Mouse (Mus musculus): ENCODE measurements around the gene Abhd12b. TPM values are rescaled to one million over a fixed set of nuclear protein-coding genes. Genes with fewer than 3 reads are reported as not detected.
"Not testable (repeated sequence)": the region's sequence is repeated elsewhere in the genome, so short reads cannot be mapped to it uniquely, and the experiment has no call there.

The Abhd12b gene
- polyA plus RNA-seq, 1 experiment from 2014 or later: 0.18 TPM

DNA sequence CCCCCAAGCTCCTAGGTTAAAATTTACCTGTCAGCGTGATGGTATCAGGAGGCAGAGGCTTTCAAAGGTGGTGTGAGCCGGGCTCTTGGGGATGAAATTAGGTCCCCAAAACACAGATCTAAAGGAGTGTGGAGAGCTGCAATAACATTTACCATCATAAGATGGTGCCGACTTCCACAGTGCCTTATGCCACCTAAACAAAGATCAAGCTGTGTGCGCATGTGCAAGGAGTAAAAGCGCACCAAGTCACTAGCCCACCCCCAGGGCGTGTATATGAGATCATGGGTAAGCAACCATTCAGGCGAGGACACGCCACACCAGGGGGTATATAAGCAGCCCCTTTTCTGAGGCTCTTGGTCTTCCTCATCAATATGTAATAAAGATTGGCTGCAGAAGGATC lies 29.6 kb downstream of the Abhd12b start:
- H3K9ac ChIP-seq (ENCODE audit: low read depth, low read length); H3K4me2 ChIP-seq (ENCODE audit: low read length); H3K36me3 ChIP-seq (ENCODE audit: control insufficient read depth, insufficient read depth, low read length); H3K9me3 ChIP-seq (ENCODE audit: control insufficient read depth, low read length); H3K27me3 ChIP-seq (replicated peaks; ENCODE audit: control insufficient read depth, insufficient read depth, low read length); H3K27ac ChIP-seq (ENCODE audit: low read depth, low read length); H3K4me1 ChIP-seq (ENCODE audit: control insufficient read depth, insufficient read depth, low read depth, low read length): not testable (repeated sequence)
- ATAC-seq: 0 out of 2 replicates have a peak, but pooled peaks have one; percentile 37
- H3K4me3 ChIP-seq (ENCODE audit: low read length): peak overlapping the region; percentile 29
- WGBS: 94% methylated on average over 8 of the region's 8 CpGs

DNA sequence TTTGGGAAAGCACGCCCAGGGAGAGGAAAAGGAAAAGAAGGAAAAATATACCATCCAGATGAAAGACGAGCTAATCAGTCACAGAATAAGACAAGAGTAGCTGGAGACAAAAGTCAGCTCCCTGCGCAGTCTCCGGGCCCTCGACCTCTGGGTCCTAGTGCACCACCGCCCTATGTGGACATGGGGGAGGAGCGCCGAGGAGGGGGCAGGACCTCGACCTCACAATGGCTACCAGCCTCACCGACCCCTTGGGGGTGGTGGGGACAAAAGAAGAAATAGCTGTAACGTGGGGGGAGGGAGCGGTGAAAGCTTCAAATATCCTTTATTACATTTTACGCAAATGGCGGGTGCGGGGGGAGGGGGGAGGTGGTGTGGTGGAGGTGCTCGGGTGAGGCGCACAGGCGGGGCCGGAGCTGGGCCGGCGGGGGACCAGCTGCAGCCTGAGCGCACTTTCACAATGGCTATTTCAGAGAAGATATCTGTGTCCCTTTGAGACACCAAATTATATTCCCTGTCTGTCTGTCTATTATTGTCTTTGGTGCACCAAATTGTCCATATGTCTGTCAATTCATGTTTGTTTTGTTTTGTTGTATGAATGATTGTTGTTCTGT lies 30.3 kb downstream of the Abhd12b start:
- peak overlapping the region; percentile 29 for H3K4me3 ChIP-seq (ENCODE audit: low read length)
- peak overlapping the region; percentile 54 for H3K27ac ChIP-seq (ENCODE audit: low read depth, low read length)
- no peaks in the 10 kb centered on the region for H3K36me3 ChIP-seq (ENCODE audit: control insufficient read depth, insufficient read depth, low read length)
- peak; percentile 72; the same call in 1 of the 2 replicates for ATAC-seq
- no peaks in the 10 kb centered on the region for H3K27me3 ChIP-seq (replicated peaks; ENCODE audit: control insufficient read depth, insufficient read depth, low read length)
- no peaks in the 10 kb centered on the region for H3K4me1 ChIP-seq (ENCODE audit: control insufficient read depth, insufficient read depth, low read depth, low read length)
- 72% methylated on average over 22 of the region's 22 CpGs for WGBS
- H3K4me2 ChIP-seq (ENCODE audit: low read length): peak overlapping the region; percentile 19; the same call in 1 of the 2 replicates
- H3K9me3 ChIP-seq (ENCODE audit: control insufficient read depth, low read length): no peaks in the 10 kb centered on the region
- peak overlapping the region; percentile 18; the same call in 1 of the 2 replicates for H3K9ac ChIP-seq (ENCODE audit: low read depth, low read length)

DNA sequence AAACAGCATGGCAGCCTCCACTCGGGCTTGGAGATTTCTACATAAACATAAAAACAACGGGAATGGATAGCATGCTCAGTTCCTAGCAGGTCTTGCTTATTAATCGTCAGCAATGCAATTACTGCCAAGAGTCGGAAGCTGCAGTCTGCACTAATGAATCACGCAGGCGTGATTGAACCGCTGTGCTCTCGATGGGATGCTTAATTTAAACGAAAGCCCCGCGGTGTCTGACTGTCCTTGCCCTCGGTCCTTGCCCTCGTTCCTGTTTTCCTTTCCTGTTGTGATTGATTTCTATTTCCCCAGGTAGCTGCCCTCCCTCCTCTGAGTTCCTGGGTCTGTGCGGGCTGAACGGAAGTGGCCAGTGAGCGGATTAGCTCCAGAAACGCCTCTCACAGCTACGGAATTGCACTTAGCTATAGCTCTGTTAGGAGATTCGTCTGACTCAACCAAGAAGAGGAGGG lies 38.4 kb downstream of the Abhd12b start:
- H3K4me1 ChIP-seq (ENCODE audit: control insufficient read depth, insufficient read depth, low read depth, low read length): no peaks in the 10 kb centered on the region; the same call in none of the 2 replicates
- peak overlapping the region; percentile 55 for H3K9ac ChIP-seq (ENCODE audit: low read depth, low read length)
- H3K27ac ChIP-seq (ENCODE audit: low read depth, low read length): peak overlapping the region; percentile 60; the same call in 1 of the 2 replicates
- no peaks in the 10 kb centered on the region for H3K27me3 ChIP-seq (replicated peaks; ENCODE audit: control insufficient read depth, insufficient read depth, low read length)
- H3K9me3 ChIP-seq (ENCODE audit: control insufficient read depth, low read length): no peaks in the 10 kb centered on the region
- no peaks in the 10 kb centered on the region for H3K36me3 ChIP-seq (ENCODE audit: control insufficient read depth, insufficient read depth, low read length)
- peak overlapping the region; percentile 66 for H3K4me2 ChIP-seq (ENCODE audit: low read length)
- ATAC-seq: peak; percentile 88
- 13% methylated on average over 19 of the region's 19 CpGs for WGBS
- H3K4me3 ChIP-seq (ENCODE audit: low read length): peak overlapping the region; percentile 40

DNA sequence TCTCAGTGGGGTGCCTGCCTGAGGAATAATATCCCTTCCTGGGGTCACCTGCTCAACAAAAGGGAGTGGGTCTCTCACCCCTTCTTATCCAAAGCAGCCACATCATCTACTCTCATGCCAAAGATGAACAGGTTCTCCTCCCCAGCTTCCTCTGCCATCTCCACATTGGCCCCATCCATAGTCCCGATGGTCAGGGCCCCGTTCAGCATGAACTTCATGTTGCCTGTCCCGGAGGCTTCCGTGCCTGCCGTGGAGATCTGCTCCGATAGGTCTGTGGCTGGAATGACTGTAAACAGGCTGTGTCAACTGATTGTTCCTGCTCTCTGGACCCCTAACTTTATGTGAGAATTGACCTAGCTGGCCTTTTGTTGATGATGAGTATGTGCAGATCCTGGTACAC lies 41.5 kb downstream of the Abhd12b start:
- Histone ChIP-seq H3K9me3 (ENCODE audit: control insufficient read depth, low read length) (no peaks in the 10 kb centered on the region), H3K27ac (ENCODE audit: low read depth, low read length) (no peak overlapping the region), H3K27me3 (replicated peaks; ENCODE audit: control insufficient read depth, insufficient read depth, low read length) (no peaks in the 10 kb centered on the region), H3K4me3 (ENCODE audit: low read length) (no peak overlapping the region), H3K36me3 (ENCODE audit: control insufficient read depth, insufficient read depth, low read length) (no peaks in the 10 kb centered on the region), H3K9ac (ENCODE audit: low read depth, low read length) (no peak overlapping the region), H3K4me1 (ENCODE audit: control insufficient read depth, insufficient read depth, low read depth, low read length) (no peaks in the 10 kb centered on the region; the same call in none of the 2 replicates), H3K4me2 (ENCODE audit: low read length) (no peak overlapping the region)
- no peak for ATAC-seq
- WGBS: 96% methylated on average over 6 of the region's 6 CpGs

DNA sequence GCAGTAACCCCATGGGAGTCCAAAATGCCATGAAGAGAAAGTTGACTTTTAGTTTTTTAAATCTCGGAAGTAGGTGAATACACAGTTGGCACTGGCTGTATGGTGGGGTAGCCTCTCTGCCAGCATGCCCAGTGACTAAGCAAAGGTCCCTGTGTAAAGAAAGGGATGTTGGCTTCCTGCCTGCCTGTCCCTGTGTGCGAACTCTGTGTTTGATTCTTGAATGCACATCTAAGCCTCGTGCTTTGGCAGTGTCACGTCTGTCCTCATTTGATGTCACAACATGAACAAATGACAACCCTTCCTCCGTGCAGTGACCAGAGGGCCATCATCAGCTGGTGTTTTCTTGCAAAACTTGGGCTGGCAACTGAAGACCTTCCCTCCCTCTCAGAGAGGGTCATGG lies 42.4 kb downstream of the Abhd12b start:
- Histone ChIP-seq H3K9me3 (ENCODE audit: control insufficient read depth, low read length) (no peaks in the 10 kb centered on the region), H3K9ac (ENCODE audit: low read depth, low read length) (no peak overlapping the region), H3K4me3 (ENCODE audit: low read length) (no peak overlapping the region), H3K27ac (ENCODE audit: low read depth, low read length) (no peak overlapping the region), H3K4me1 (ENCODE audit: control insufficient read depth, insufficient read depth, low read depth, low read length) (no peaks in the 10 kb centered on the region; the same call in none of the 2 replicates), H3K4me2 (ENCODE audit: low read length) (no peak overlapping the region), H3K36me3 (ENCODE audit: control insufficient read depth, insufficient read depth, low read length) (no peaks in the 10 kb centered on the region), H3K27me3 (replicated peaks; ENCODE audit: control insufficient read depth, insufficient read depth, low read length) (no peaks in the 10 kb centered on the region)
- 75% methylated on average over 5 of the region's 5 CpGs for WGBS
- no peak for ATAC-seq

DNA sequence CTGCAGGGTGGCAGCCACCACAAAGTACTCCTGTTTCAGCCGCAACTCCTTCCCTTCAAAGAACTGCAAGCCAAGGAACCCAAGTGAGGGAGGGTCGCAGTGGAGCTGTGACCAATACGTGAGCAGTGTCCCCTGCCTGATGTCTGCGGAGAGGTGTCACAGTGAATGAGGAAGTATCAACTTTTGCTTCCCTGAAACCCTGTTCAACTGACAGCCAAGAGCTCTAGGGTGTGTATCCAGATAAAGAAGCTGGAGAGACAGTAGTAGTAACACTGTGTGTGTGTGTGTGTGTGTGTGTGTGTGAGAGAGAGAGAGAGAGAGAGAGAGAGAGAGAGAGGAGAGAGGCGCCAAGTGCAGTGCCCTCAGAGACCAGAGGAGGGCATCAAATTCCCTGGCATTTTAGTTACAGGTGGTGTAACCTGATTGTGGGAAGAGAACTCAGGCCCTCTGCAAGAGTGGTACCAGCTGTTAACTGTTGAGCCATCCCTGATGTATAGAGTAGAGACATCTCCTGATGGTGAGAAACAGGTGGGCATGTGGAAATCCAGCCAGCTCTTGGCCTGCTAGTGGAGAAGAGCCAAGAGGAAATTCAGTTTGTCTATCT lies 48.1 kb downstream of the Abhd12b start:
- no peak overlapping the region for H3K4me2 ChIP-seq (ENCODE audit: low read length)

DNA sequence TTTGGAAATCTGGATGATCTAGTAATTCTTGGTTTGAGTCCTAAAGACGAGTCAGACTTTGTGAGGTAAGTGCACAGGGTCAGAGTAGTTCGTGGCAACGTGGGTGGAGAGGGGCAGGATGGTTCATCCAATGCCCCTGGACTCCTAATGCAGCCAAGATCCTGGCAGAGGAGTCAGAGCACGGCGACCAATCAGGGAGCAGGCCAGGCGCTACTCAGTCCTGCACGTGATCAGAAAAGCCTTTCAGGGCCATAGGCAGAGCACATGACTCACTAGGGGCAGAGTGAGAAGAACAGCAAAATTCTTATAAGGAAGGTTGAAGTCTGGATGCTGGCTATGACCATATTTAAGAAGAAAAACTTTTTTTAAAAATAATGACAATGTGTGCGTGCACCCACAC lies 50.5 kb downstream of the Abhd12b start:
- H3K36me3 ChIP-seq (ENCODE audit: control insufficient read depth, insufficient read depth, low read length): no peaks in the 10 kb centered on the region
- H3K4me1 ChIP-seq (ENCODE audit: control insufficient read depth, insufficient read depth, low read depth, low read length): no peaks in the 10 kb centered on the region
- ATAC-seq: no peak
- H3K4me2 ChIP-seq (ENCODE audit: low read length): no peak overlapping the region
- no peaks in the 10 kb centered on the region for H3K9me3 ChIP-seq (ENCODE audit: control insufficient read depth, low read length)
- H3K9ac ChIP-seq (ENCODE audit: low read depth, low read length): no peak overlapping the region
- no peak overlapping the region for H3K4me3 ChIP-seq (ENCODE audit: low read length)
- no peaks in the 10 kb centered on the region for H3K27me3 ChIP-seq (replicated peaks; ENCODE audit: control insufficient read depth, insufficient read depth, low read length)
- no peak overlapping the region for H3K27ac ChIP-seq (ENCODE audit: low read depth, low read length)
- WGBS: 83% methylated on average over 8 of the region's 8 CpGs

More for the DNA sequence above, 48.1 kb downstream of the Abhd12b start:
- Histone ChIP-seq H3K9ac (ENCODE audit: low read depth, low read length) (no peak overlapping the region), H3K36me3 (ENCODE audit: control insufficient read depth, insufficient read depth, low read length) (no peaks in the 10 kb centered on the region), H3K4me3 (ENCODE audit: low read length) (no peak overlapping the region), H3K27me3 (replicated peaks; ENCODE audit: control insufficient read depth, insufficient read depth, low read length) (no peaks in the 10 kb centered on the region), H3K9me3 (ENCODE audit: control insufficient read depth, low read length) (no peaks in the 10 kb centered on the region), H3K27ac (ENCODE audit: low read depth, low read length) (no peak overlapping the region), H3K4me1 (ENCODE audit: control insufficient read depth, insufficient read depth, low read depth, low read length) (no peaks in the 10 kb centered on the region)
- WGBS: 84% methylated on average over 5 of the region's 5 CpGs
- ATAC-seq: no peak

DNA sequence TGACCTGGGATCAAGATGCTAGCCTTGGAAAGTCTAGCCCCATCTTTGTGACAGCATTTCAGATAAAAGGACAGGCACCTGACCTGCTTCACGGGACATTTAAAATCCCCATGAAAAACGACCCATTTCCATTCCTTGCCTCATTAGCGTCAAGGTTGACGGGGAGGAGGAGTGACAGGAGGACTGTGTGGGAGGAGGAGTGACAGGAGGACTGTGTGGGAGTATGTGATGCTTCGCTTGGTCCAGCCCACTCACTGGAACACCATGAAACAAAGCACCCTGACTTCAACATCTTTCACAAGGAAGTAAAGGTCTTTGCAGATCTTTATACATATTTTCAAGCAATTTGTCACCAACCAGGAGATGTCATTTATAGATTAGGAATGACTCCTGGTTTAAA lies 54.3 kb downstream of the Abhd12b start:
- no peaks in the 10 kb centered on the region for H3K9me3 ChIP-seq (ENCODE audit: control insufficient read depth, low read length)
- H3K36me3 ChIP-seq (ENCODE audit: control insufficient read depth, insufficient read depth, low read length): no peaks in the 10 kb centered on the region
- no peak overlapping the region for H3K9ac ChIP-seq (ENCODE audit: low read depth, low read length)
- no peaks in the 10 kb centered on the region; the same call in 1 of the 2 replicates for H3K4me1 ChIP-seq (ENCODE audit: control insufficient read depth, insufficient read depth, low read depth, low read length)
- 65% methylated on average over 5 of the region's 5 CpGs for WGBS
- ATAC-seq: no peak
- H3K4me3 ChIP-seq (ENCODE audit: low read length): no peak overlapping the region
- H3K27ac ChIP-seq (ENCODE audit: low read depth, low read length): no peak overlapping the region
- H3K4me2 ChIP-seq (ENCODE audit: low read length): no peak overlapping the region
- no peaks in the 10 kb centered on the region for H3K27me3 ChIP-seq (replicated peaks; ENCODE audit: control insufficient read depth, insufficient read depth, low read length)

DNA sequence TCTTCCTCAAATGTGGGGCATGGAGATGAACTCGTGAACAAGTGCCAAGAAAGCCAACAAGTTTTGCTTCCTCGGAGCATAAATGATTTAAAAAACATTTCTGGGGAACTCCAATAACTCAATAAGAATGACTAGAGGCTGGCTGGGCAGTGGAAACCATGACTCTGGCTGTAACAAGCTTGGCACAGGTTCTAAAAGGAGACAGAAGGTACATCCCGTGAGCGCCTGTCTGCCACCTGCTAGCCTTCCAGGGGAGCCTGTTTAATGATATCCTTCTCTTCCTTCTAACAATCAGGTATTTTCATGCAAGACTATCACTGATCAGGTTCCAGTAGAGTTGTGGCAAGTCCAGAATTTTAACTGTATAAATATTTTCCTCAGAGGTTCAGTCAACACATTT lies 58.6 kb downstream of the Abhd12b start:
- Histone ChIP-seq H3K4me3 (ENCODE audit: low read length) (no peak overlapping the region), H3K27ac (ENCODE audit: low read depth, low read length) (no peak overlapping the region), H3K9ac (ENCODE audit: low read depth, low read length) (no peak overlapping the region), H3K4me2 (ENCODE audit: low read length) (no peak overlapping the region), H3K27me3 (replicated peaks; ENCODE audit: control insufficient read depth, insufficient read depth, low read length) (no peaks in the 10 kb centered on the region), H3K36me3 (ENCODE audit: control insufficient read depth, insufficient read depth, low read length) (no peaks in the 10 kb centered on the region), H3K9me3 (ENCODE audit: control insufficient read depth, low read length) (no peaks in the 10 kb centered on the region), H3K4me1 (ENCODE audit: control insufficient read depth, insufficient read depth, low read depth, low read length) (no peaks in the 10 kb centered on the region; the same call in 1 of the 2 replicates)
- ATAC-seq: no peak
- 71% methylated on average over 4 of the region's 4 CpGs for WGBS

Data from hindbrain, embryonic 16.5 days (tissue).